In genomic region chr3:121110430-121110829, GRCm38 (mm10) we compare ENCODE assay signal across 21 mouse cellular contexts.
DNase-seq lines count a peak whose midpoint lies in the region; ATAC-seq lines count a peak whose summit lies in the region.
"Had no signal": no experiment of that assay in that cellular context is flagged by ENCODE, and none has a peak within 500 bp of the region (broad histone marks: within the 10 kb centered on the region; RNA-seq: fewer than 3 reads in every experiment).

No protein-coding gene starts in this region.

- intact Hi-C loops in left cerebral cortex, postnatal 10 days (cut with DNase I): no loop called here

- no peaks in the 10 kb centered on the region for H3K36me3 ChIP-seq in hindbrain, embryonic 16.5 days (ENCODE audit: control insufficient read depth, insufficient read depth, low read length)
- no peaks in the 10 kb centered on the region for H3K36me3 ChIP-seq in hindbrain, embryonic 12.5 days
- H3K36me3 ChIP-seq in midbrain, embryonic 13.5 days: no peaks in the 10 kb centered on the region
- H3K36me3 ChIP-seq in midbrain, embryonic 16.5 days (ENCODE audit: control insufficient read depth, insufficient read depth, low read length): no peaks in the 10 kb centered on the region
- no peaks in the 10 kb centered on the region for H3K36me3 ChIP-seq in midbrain, embryonic 15.5 days (replicated peaks)
- H3K36me3 ChIP-seq: embryonic facial prominence, embryonic 13.5 days; heart, embryonic 15.5 days had no signal

- no peaks in the 10 kb centered on the region for H3K27me3 ChIP-seq in hindbrain, embryonic 16.5 days (replicated peaks; ENCODE audit: control insufficient read depth, insufficient read depth, low read length)
- H3K27me3 ChIP-seq in hindbrain, embryonic 12.5 days: no peaks in the 10 kb centered on the region; the same call in 1 of the 2 replicates
- 0 out of 2 replicates have a peak, but pooled peaks cover 2% of the 10 kb centered on the region for H3K27me3 ChIP-seq in midbrain, embryonic 13.5 days
- H3K27me3 ChIP-seq in midbrain, embryonic 16.5 days (ENCODE audit: control insufficient read depth, insufficient read depth, low read depth, low read length): no peaks in the 10 kb centered on the region
- no peaks in the 10 kb centered on the region for H3K27me3 ChIP-seq in midbrain, embryonic 15.5 days (replicated peaks)
- H3K27me3 ChIP-seq: CH12.LX; forebrain, embryonic 13.5 days; heart, embryonic 15.5 days had no signal

- no peak for DNase-seq in left cerebral cortex, postnatal 10 days (ENCODE audit: extremely low spot score in 1 of 2, low spot score in 2 of 2)
- DNase-seq: adrenal gland, adult 2 months; adrenal gland, postnatal 25 days; cerebellum, adult 2 months; cerebellum, postnatal 10 days; embryo, embryonic 11 days; forebrain, postnatal 0 days; gastrocnemius, postnatal 14 days; heart, adult 2 months; heart, postnatal 14 days had no signal

- H3K4me3 ChIP-seq in hindbrain, embryonic 16.5 days (ENCODE audit: low read length): no peak overlapping the region
- no peak overlapping the region for H3K4me3 ChIP-seq in hindbrain, embryonic 12.5 days
- no peak overlapping the region for H3K4me3 ChIP-seq in midbrain, embryonic 13.5 days (replicated peaks)
- no peak overlapping the region for H3K4me3 ChIP-seq in midbrain, embryonic 16.5 days (ENCODE audit: low read depth, low read length)
- no peak overlapping the region for H3K4me3 ChIP-seq in midbrain, embryonic 15.5 days
- H3K4me3 ChIP-seq: embryonic facial prominence, embryonic 13.5 days; forebrain, embryonic 13.5 days; heart, adult 2 months; heart, embryonic 15.5 days had no signal

- peaks cover 3% of the 10 kb centered on the region for H3K9me3 ChIP-seq in hindbrain, embryonic 16.5 days (ENCODE audit: control insufficient read depth, low read length)
- H3K9me3 ChIP-seq in hindbrain, embryonic 12.5 days (replicated peaks): no peaks in the 10 kb centered on the region
- H3K9me3 ChIP-seq in midbrain, embryonic 13.5 days: peaks cover 4% of the 10 kb centered on the region; the same call in 1 of the 2 replicates
- H3K9me3 ChIP-seq in midbrain, embryonic 16.5 days (replicated peaks; ENCODE audit: control insufficient read depth, low read length, poor library complexity, severe bottlenecking): no peaks in the 10 kb centered on the region; the same call in 1 of the 2 replicates
- H3K9me3 ChIP-seq in midbrain, embryonic 15.5 days: peaks cover 4% of the 10 kb centered on the region; the same call in 1 of the 2 replicates
- H3K9me3 ChIP-seq: embryonic facial prominence, embryonic 13.5 days; heart, embryonic 15.5 days had no signal

- 0 out of 2 replicates have a peak, but pooled peaks have one; percentile 48 for ATAC-seq in hindbrain, embryonic 16.5 days
- no peak for ATAC-seq in hindbrain, embryonic 12.5 days (ENCODE audit: low FRiP score)
- ATAC-seq in midbrain, embryonic 13.5 days: 0 out of 2 replicates have a peak, but pooled peaks have one; percentile 34
- ATAC-seq in midbrain, embryonic 16.5 days: no peak
- ATAC-seq in midbrain, embryonic 15.5 days (replicated peaks): no peak; the same call in 1 of the 2 replicates
- ATAC-seq: forebrain, embryonic 13.5 days; forebrain, postnatal 0 days; Patski had no signal

- H3K9ac ChIP-seq in hindbrain, embryonic 16.5 days (ENCODE audit: low read depth, low read length): no peak overlapping the region
- no peak overlapping the region for H3K9ac ChIP-seq in hindbrain, embryonic 12.5 days
- no peak overlapping the region for H3K9ac ChIP-seq in midbrain, embryonic 13.5 days (replicated peaks)
- H3K9ac ChIP-seq in midbrain, embryonic 16.5 days (ENCODE audit: low read depth, low read length): no peak overlapping the region
- no peak overlapping the region for H3K9ac ChIP-seq in midbrain, embryonic 15.5 days
- H3K9ac ChIP-seq: embryonic facial prominence, embryonic 13.5 days; forebrain, embryonic 13.5 days; forebrain, postnatal 0 days; heart, embryonic 15.5 days had no signal

- 60% methylated on average over 7 of the region's 7 CpGs for WGBS in hindbrain, embryonic 16.5 days
- WGBS in hindbrain, embryonic 12.5 days: 76% methylated on average over 7 of the region's 7 CpGs
- 62% methylated on average over 7 of the region's 7 CpGs for WGBS in midbrain, embryonic 13.5 days
- WGBS in midbrain, embryonic 16.5 days: 62% methylated on average over 7 of the region's 7 CpGs
- 53% methylated on average over 7 of the region's 7 CpGs for WGBS in midbrain, embryonic 15.5 days

- H3K27ac ChIP-seq in hindbrain, embryonic 16.5 days (ENCODE audit: low read depth, low read length): no peak overlapping the region
- H3K27ac ChIP-seq in hindbrain, embryonic 12.5 days: no peak overlapping the region
- H3K27ac ChIP-seq in midbrain, embryonic 13.5 days: no peak overlapping the region; the same call in 1 of the 2 replicates
- no peak overlapping the region for H3K27ac ChIP-seq in midbrain, embryonic 16.5 days (ENCODE audit: low read length)
- H3K27ac ChIP-seq in midbrain, embryonic 15.5 days: peak overlapping the region; percentile 20; the same call in 1 of the 2 replicates
- H3K27ac ChIP-seq: embryonic facial prominence, embryonic 13.5 days; forebrain, embryonic 13.5 days; heart, adult 2 months; heart, embryonic 15.5 days had no signal

- no peak overlapping the region for H3K4me2 ChIP-seq in hindbrain, embryonic 16.5 days (ENCODE audit: low read length)
- H3K4me2 ChIP-seq in hindbrain, embryonic 12.5 days (replicated peaks): no peak overlapping the region
- H3K4me2 ChIP-seq in midbrain, embryonic 13.5 days (replicated peaks): no peak overlapping the region
- no peak overlapping the region for H3K4me2 ChIP-seq in midbrain, embryonic 16.5 days (ENCODE audit: low read length)
- no peak overlapping the region for H3K4me2 ChIP-seq in midbrain, embryonic 15.5 days
- H3K4me2 ChIP-seq: embryonic facial prominence, embryonic 13.5 days; forebrain, embryonic 13.5 days; heart, embryonic 11.5 days; heart, embryonic 15.5 days had no signal

- no peaks in the 10 kb centered on the region for H3K4me1 ChIP-seq in hindbrain, embryonic 16.5 days (ENCODE audit: control insufficient read depth, insufficient read depth, low read depth, low read length)
- H3K4me1 ChIP-seq in hindbrain, embryonic 12.5 days: no peaks in the 10 kb centered on the region
- no peaks in the 10 kb centered on the region for H3K4me1 ChIP-seq in midbrain, embryonic 13.5 days (replicated peaks)
- H3K4me1 ChIP-seq in midbrain, embryonic 16.5 days (ENCODE audit: control insufficient read depth, insufficient read depth, low read length): peaks cover under 1% of the 10 kb centered on the region; the same call in 1 of the 2 replicates
- peaks cover under 1% of the 10 kb centered on the region; the same call in 1 of the 2 replicates for H3K4me1 ChIP-seq in midbrain, embryonic 15.5 days
- H3K4me1 ChIP-seq: embryonic facial prominence, embryonic 13.5 days; forebrain, embryonic 13.5 days; heart, embryonic 15.5 days had no signal

Comparison
In these comparisons a context has a peak if more than half of its experiments do, and no peak if none do; other contexts are left out.
1. ATAC-seq: peak in hindbrain, embryonic 16.5 days (single experiment) and midbrain, embryonic 13.5 days (single experiment); none in hindbrain, embryonic 12.5 days (single experiment), midbrain, embryonic 16.5 days (single experiment) and midbrain, embryonic 15.5 days (single experiment).